8 mouse cellular contexts compared by ENCODE assay signal in the genomic region with DNA sequence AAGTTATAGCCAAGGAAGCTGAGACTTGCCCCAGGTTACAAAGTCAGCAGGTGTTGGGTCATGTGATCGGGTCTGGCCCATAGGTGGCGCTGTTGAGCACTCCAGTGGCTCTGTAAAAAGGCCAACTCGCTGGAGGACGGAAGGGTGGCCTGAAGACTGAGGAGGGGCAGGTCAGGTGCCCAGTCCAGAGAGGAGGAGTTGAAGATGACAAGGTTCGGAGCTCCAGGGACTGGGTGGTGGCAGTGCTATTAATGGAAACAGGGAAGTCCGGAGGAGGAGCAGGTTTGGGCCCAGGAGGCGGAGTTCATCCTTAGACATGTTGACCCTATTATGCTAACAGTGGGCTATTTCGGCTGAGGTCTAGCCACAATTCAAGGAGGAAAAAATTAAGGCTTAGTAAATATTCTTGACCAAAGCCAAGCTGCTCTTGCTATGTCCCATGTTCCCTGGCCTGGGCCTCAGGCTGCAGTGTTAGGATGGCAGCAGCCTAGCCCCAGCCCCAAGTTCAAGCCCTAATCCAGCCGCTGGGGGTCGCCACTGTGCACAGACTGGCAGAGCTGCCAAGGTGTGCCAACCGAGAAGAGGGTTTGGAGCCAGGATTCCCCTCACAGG.
DNase-seq lines count a peak whose midpoint lies in the region.

No protein-coding gene starts in this region.

- H3K27ac ChIP-seq in macrophage: peak overlapping the region; percentile 29

- H3K4me3 ChIP-seq in macrophage (ENCODE audit: inconsistent target): no peak overlapping the region

- peak; percentile 83 for DNase-seq in WW6 (ENCODE audit: low read depth, low spot score)
- peak; percentile 94 to 96 for DNase-seq in cerebellum, postnatal 36 days
- DNase-seq in gastrocnemius, postnatal 10 days: peak; percentile 93
- DNase-seq in hindlimb bud, embryonic 11.5 days (ENCODE audit: extremely low spot score, low read depth, low spot score): peak; percentile 58
- DNase-seq in left cerebral cortex, adult 18-20 months (ENCODE audit: low spot score in 2 of 2): peak; percentile 83 to 86
- peak; percentile 69 for DNase-seq in retina, postnatal 7 days (ENCODE audit: low read depth, low spot score)
- peak; percentile 84 to 90 for DNase-seq in urinary bladder, adult 18-20 months (ENCODE audit: low spot score in 2 of 2)

- H3K36me3 ChIP-seq in macrophage (ENCODE audit: inconsistent target): no peaks in the 10 kb centered on the region

- 10% methylated on average over 11 of the region's 11 CpGs for WGBS in macrophage (ENCODE audit: missing documents)

- H3K79me2 ChIP-seq in macrophage (ENCODE audit: inconsistent target): no peaks in the 10 kb centered on the region
